Mouse (Mus musculus) CH12.LX (cell line): ENCODE results near the gene Slc44a5. TPM values are rescaled to one million over a fixed set of nuclear protein-coding genes. Genes with fewer than 3 reads are reported as not detected.

Source experiments
- DNase-seq: peaks from one replicate; pipeline ENCODE4 v3.0.0-alpha.2; 2013; ENCODE audit errors: extremely low read depth
- H3K27ac ChIP-seq: 2 replicates; pipeline ENCODE4 v1.5.1; 2012; ENCODE audit warnings: low read depth, mild to moderate bottlenecking, control low read depth, moderate library complexity; ENCODE audit not compliant: insufficient read depth
- H3K27me3 ChIP-seq: replicated peaks from 2 replicates; pipeline ENCODE3; 2012; ENCODE audit warnings: inconsistent platforms
- H3K36me3 ChIP-seq, 2 experiments: replicated peaks in 1 of 2; 2 replicates each; pipeline versions ENCODE3 to v1.6.1; 2012; ENCODE audit warnings: inconsistent platforms in 1 of 2, low read length in 1 of 2, mild to moderate bottlenecking in 1 of 2, mixed read lengths in 1 of 2, moderate library complexity in 1 of 2; ENCODE audit not compliant: control insufficient read depth in 1 of 2, insufficient read depth in 1 of 2
- H3K4me1 ChIP-seq, 2 experiments: 2 replicates each; pipeline ENCODE4 v1.6.1; 2012; ENCODE audit warnings: inconsistent platforms in 1 of 2, moderate library complexity in 1 of 2; ENCODE audit not compliant: insufficient read depth in 2 of 2, control insufficient read depth in 1 of 2
- H3K4me2 ChIP-seq: 2 replicates; pipeline ENCODE4 v1.6.1; 2012; ENCODE audit warnings: low read depth, mild to moderate bottlenecking, control low read depth; ENCODE audit not compliant: poor library complexity, insufficient read depth, severe bottlenecking
- H3K4me3 ChIP-seq, 3 experiments: fragments of 150-350 bp in 1 of 3; sonication (generic) in 1 of 3; replicated peaks in 1 of 3; 2 replicates each; pipeline versions ENCODE3 to v1.5.1; 2011 to 2012; ENCODE audit warnings: low read depth in 2 of 3, low read length in 2 of 3, mild to moderate bottlenecking in 2 of 3, moderate library complexity in 2 of 3, control low read depth in 1 of 3, improper control_type of control experiment in 1 of 3, inconsistent platforms in 1 of 3, mixed read lengths in 1 of 3; ENCODE audit not compliant: poor library complexity in 1 of 3
- H3K79me2 ChIP-seq: replicated peaks from 2 replicates; pipeline ENCODE4 v1.6.1; 2012; ENCODE audit warnings: mild to moderate bottlenecking, moderate library complexity; ENCODE audit not compliant: control insufficient read depth, poor library complexity, insufficient read depth, severe bottlenecking; ENCODE audit errors: extremely low read depth
- H3K9ac ChIP-seq: 2 replicates; pipeline ENCODE4 v1.6.1; 2012; ENCODE audit warnings: low read depth, mild to moderate bottlenecking, control low read depth, moderate library complexity; ENCODE audit not compliant: insufficient read depth
- H3K9me3 ChIP-seq: replicated peaks from 2 replicates; pipeline ENCODE3; 2012; ENCODE audit warnings: low read length, inconsistent platforms, mixed read lengths
- BHLHE40 ChIP-seq: IDR thresholded peaks from 2 replicates; pipeline ENCODE4 v1.6.1; 2011; ENCODE audit warnings: mild to moderate bottlenecking, low read depth, low read length, improper control_type of control experiment
- CHD2 ChIP-seq: IDR thresholded peaks from 2 replicates; pipeline ENCODE4 v1.6.1; 2011; ENCODE audit warnings: low read length, improper control_type of control experiment
- GABPA ChIP-seq: IDR thresholded peaks from 2 replicates; pipeline ENCODE4 v1.6.1; 2012; ENCODE audit warnings: low read depth, low read length, improper control_type of control experiment, inconsistent platforms; ENCODE audit not compliant: insufficient replicate concordance
- HCFC1 ChIP-seq: IDR thresholded peaks from 2 replicates; pipeline ENCODE4 v1.6.1; 2012; ENCODE audit warnings: low read depth, mild to moderate bottlenecking, inconsistent platforms, low read length, improper control_type of control experiment
- IRF4 ChIP-seq: IDR thresholded peaks from 2 replicates; pipeline ENCODE4 v1.6.1; 2014; ENCODE audit warnings: low read depth, mild to moderate bottlenecking, inconsistent platforms, low read length, improper control_type of control experiment
- JUN ChIP-seq: IDR thresholded peaks from 2 replicates; pipeline ENCODE4 v1.6.1; 2011; ENCODE audit warnings: low read depth, mild to moderate bottlenecking, low read length, improper control_type of control experiment, moderate library complexity; ENCODE audit not compliant: insufficient read depth
- MAFK ChIP-seq: IDR thresholded peaks from 2 replicates; pipeline ENCODE4 v1.6.1; 2011; ENCODE audit warnings: low read length, improper control_type of control experiment; ENCODE audit not compliant: insufficient replicate concordance
- MAZ ChIP-seq: IDR thresholded peaks from 2 replicates; pipeline ENCODE4 v1.6.1; 2012; ENCODE audit warnings: low read depth, mild to moderate bottlenecking, inconsistent platforms, low read length, improper control_type of control experiment, moderate library complexity
- MEF2A ChIP-seq: IDR thresholded peaks from 2 replicates; pipeline ENCODE4 v1.6.1; 2014; ENCODE audit warnings: low read depth, mild to moderate bottlenecking, inconsistent platforms, low read length, improper control_type of control experiment, borderline replicate concordance
- MXI1 ChIP-seq: IDR thresholded peaks from 2 replicates; pipeline ENCODE4 v1.6.1; 2011; ENCODE audit warnings: mild to moderate bottlenecking, low read depth, low read length, improper control_type of control experiment
- MYC ChIP-seq: IDR thresholded peaks from 2 replicates; pipeline ENCODE4 v1.6.1; 2011; ENCODE audit warnings: low read depth, mild to moderate bottlenecking, improper control_type of control experiment, low read length
- NRF1 ChIP-seq: IDR thresholded peaks from 2 replicates; pipeline ENCODE4 v1.6.1; 2014; ENCODE audit warnings: low read depth, mild to moderate bottlenecking, inconsistent platforms, low read length, improper control_type of control experiment, moderate library complexity
- PAX5 ChIP-seq: IDR thresholded peaks from 2 replicates; pipeline ENCODE4 v1.6.1; 2012; ENCODE audit warnings: low read length, inconsistent platforms, mixed read lengths
- POLR2A ChIP-seq: IDR thresholded peaks from 2 replicates; pipeline ENCODE4 v1.6.1; 2011; ENCODE audit warnings: low read depth, mild to moderate bottlenecking, improper control_type of control experiment, low read length
- RCOR1 ChIP-seq: conservative IDR thresholded peaks from 2 replicates; pipeline ENCODE4 v1.6.1; 2012; ENCODE audit warnings: low read depth, mild to moderate bottlenecking, inconsistent platforms, low read length, improper control_type of control experiment
- SIN3A ChIP-seq: IDR thresholded peaks from 2 replicates; pipeline ENCODE4 v1.6.1; 2012; ENCODE audit warnings: low read length, improper control_type of control experiment, inconsistent platforms
- SMC3 ChIP-seq: IDR thresholded peaks from 2 replicates; pipeline ENCODE4 v1.6.1; 2011; ENCODE audit warnings: low read depth, low read length, improper control_type of control experiment
- TBP ChIP-seq: conservative IDR thresholded peaks from 2 replicates; pipeline ENCODE4 v1.6.1; 2011; ENCODE audit warnings: low read depth, low read length, improper control_type of control experiment
- UBTF ChIP-seq: IDR thresholded peaks from 2 replicates; pipeline ENCODE4 v1.6.1; 2012; ENCODE audit warnings: low read depth, mild to moderate bottlenecking, inconsistent platforms, low read length, improper control_type of control experiment, moderate library complexity
- USF2 ChIP-seq: conservative IDR thresholded peaks from 2 replicates; pipeline ENCODE4 v1.6.1; 2011; ENCODE audit warnings: low read depth, low read length, improper control_type of control experiment
- ZMIZ1 ChIP-seq: IDR thresholded peaks from 2 replicates; pipeline ENCODE4 v1.6.1; 2012; ENCODE audit warnings: low read depth, mild to moderate bottlenecking, inconsistent platforms, low read length, improper control_type of control experiment
- ZNF384 ChIP-seq: IDR thresholded peaks from 2 replicates; pipeline ENCODE4 v1.6.1; 2012; ENCODE audit warnings: low read depth, low read length, improper control_type of control experiment, inconsistent platforms
- dilution Hi-C: fragments of 300-500 bp; cut with MboI; formaldehyde crosslinking; loops from 2 replicates; pipeline ENCODE4 v1.14.3; 2020; ENCODE audit warnings: low sequenced_read_pairs; ENCODE audit not compliant: extremely low pct_unique_long_range_greater_than_20kb, extremely low pct_ligation_motif_present
- in situ Hi-C: fragments of 300-500 bp; cut with MboI; formaldehyde crosslinking; loops from 3 replicates; pipeline ENCODE4 v1.14.3; 2019; ENCODE audit warnings: low sequenced_read_pairs, low pct_ligation_motif_present, low pct_unique_long_range_greater_than_20kb, mixed read lengths
- polyA plus RNA-seq: library from polyadenylated mRNA; unstranded; fragments of >175 nt; gene quantifications from 2 replicates; pipeline ENCODE4 v1.2.1, GENCODE M21; 2012; ENCODE audit warnings: low read depth; ENCODE audit not compliant: insufficient read length
- total RNA-seq, 2 experiments: library from RNA; depleted of rRNA; stranded (reverse); fragments of 300-350 nt in 1 of 2; fragments of >200 nt in 1 of 2; gene quantifications; 2 replicates each; pipeline ENCODE4 v1.2.3; 2012 to 2014

The Slc44a5 gene
- total and polyA plus RNA-seq, 3 experiments = not detected

GRCm38 (mm10) chr3:154122531-154122930 is 149.3 kb downstream of the Slc44a5 start:
- Histone ChIP-seq H3K27ac (no peak overlapping the region), H3K4me2 (no peak overlapping the region), H3K79me2 (no peaks in the 10 kb centered on the region), H3K27me3 (no peaks in the 10 kb centered on the region), H3K4me1 (peaks cover 0 to 5% of the 10 kb centered on the region in 2 experiments; a peak in 1 of 4 replicates), H3K9ac (no peak overlapping the region), H3K36me3 (no peaks in the 10 kb centered on the region), H3K4me3 (no peak overlapping the region), H3K9me3 (peaks cover 2% of the 10 kb centered on the region)
- dilution Hi-C loops (no loop called here), in situ Hi-C loops (no loop called here)
- no peak for DNase-seq
- TF ChIP-seq USF2 = no peak
- no peak for TF ChIP-seq ZMIZ1
- TF ChIP-seq MEF2A = no peak
- TF ChIP-seq MXI1 = no peak

GRCm38 (mm10) chr3:154124890-154125575 is 151.8 kb downstream of the Slc44a5 start:
- Histone ChIP-seq H3K27ac (no peak overlapping the region), H3K4me2 (no peak overlapping the region), H3K4me1 (peaks cover 0 to 14% of the 10 kb centered on the region in 2 experiments; a peak in 2 of 4 replicates), H3K36me3 (no peaks in the 10 kb centered on the region), H3K27me3 (no peaks in the 10 kb centered on the region), H3K9ac (no peak overlapping the region), H3K9me3 (no peaks in the 10 kb centered on the region), H3K79me2 (no peaks in the 10 kb centered on the region), H3K4me3 (no peak overlapping the region)
- no peak for DNase-seq
- dilution Hi-C loops (no loop called here), in situ Hi-C loops (no loop called here)
- TF ChIP-seq TBP = no peak
- TF ChIP-seq SIN3A = no peak
- no peak for TF ChIP-seq ZMIZ1
- no peak for TF ChIP-seq MEF2A
- no peak for TF ChIP-seq JUN
- TF ChIP-seq MAFK = no peak
- no peak for TF ChIP-seq CHD2
- TF ChIP-seq USF2 = no peak
- TF ChIP-seq GABPA = no peak

- no peaks in the 10 kb centered on the region for H3K79me2 ChIP-seq
- in situ Hi-C loops (no loop called here), dilution Hi-C loops (no loop called here)
- DNase-seq = no peak
- H3K4me3 ChIP-seq = no peak overlapping the region
- H3K27ac ChIP-seq = no peak overlapping the region
- no peaks in the 10 kb centered on the region for H3K9me3 ChIP-seq
- no peak overlapping the region for H3K9ac ChIP-seq
- H3K36me3 ChIP-seq = no peaks in the 10 kb centered on the region
- H3K4me1 ChIP-seq = peaks cover 0 to 14% of the 10 kb centered on the region in 2 experiments; a peak in 2 of 4 replicates
- TF ChIP-seq HCFC1 = no peak
- TF ChIP-seq MYC = no peak
- no peak for TF ChIP-seq ZNF384
- TF ChIP-seq IRF4 = no peak
- TF ChIP-seq BHLHE40 = no peak
- TF ChIP-seq USF2 = no peak
- TF ChIP-seq MAZ = no peak
- no peak for TF ChIP-seq NRF1
- TF ChIP-seq RCOR1 = no peak
- no peak for TF ChIP-seq PAX5
- TF ChIP-seq SIN3A = no peak
- no peak for TF ChIP-seq SMC3
- no peak for TF ChIP-seq GABPA
- TF ChIP-seq UBTF = no peak
- no peak for TF ChIP-seq POLR2A
- TF ChIP-seq JUN = no peak
- no peaks in the 10 kb centered on the region for H3K27me3 ChIP-seq
- no peak overlapping the region for H3K4me2 ChIP-seq
Measured at GRCm38 (mm10) chr3:154125768-154126376, 152.6 kb downstream of the Slc44a5 start.
